Mouse (Mus musculus): ENCODE measurements around the gene Sema6c.

The Sema6c gene

DNA sequence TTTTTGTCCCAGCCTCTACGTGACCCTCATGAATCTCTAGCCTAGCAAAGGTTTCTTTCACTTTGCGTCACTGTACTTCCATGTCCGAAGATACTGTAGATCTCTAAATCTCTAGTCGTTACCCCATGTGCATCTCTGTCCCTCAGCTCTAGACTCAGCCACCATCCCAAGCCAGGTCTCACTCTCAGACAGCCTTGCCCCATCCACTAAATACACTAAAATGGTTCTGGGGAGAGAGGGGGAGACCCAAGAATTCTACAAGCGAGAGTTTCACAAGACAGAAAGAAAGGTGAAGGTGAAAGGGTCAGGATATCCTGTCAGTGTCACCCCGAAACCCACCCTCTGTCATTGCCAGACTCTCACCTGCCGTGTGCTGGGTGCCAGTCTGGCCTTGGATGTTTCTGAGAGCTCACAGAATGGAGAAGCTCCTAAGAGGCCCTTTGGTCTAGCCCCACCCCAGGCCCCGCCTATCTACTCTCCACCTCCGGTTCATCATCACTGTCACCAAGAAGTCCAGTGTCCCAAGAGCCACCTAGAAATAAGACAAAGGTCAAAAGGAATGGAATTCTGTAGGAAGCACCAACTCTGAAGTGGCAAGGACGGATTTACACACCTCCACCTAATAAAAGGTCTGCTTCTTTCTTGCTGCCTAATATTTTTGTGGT, 18.2 kb upstream of the Sema6c start, which contains the start of gene Tnfaip8l2:
Tnfaip8l2 (minus strand) TSS at position 409 of the 665 bp plus-strand sequence.
- in situ Hi-C loops (cut with MboI, MseI), result no loop called here

DNA sequence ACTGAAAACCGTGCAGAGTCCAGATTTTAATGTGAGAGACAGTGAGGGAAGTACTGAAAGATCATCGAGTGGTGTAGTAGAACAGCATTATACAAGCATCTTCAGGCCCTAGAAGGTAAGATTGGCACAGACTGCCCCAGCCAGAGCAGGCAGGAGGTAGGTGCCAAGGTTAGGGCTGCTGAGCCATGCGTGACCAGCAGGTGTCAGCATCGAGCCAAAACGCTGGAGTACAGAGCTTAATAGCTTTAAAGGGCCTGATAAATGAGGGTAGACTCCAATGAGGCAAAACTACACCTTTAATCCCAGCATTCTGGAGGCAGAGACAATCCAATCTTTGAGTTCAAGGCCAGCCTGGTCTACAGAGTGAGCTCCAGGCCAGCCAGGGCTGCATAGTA, 17.6 kb upstream of the Sema6c start:
- in situ Hi-C loops (cut with MboI, MseI), result no loop called here

DNA sequence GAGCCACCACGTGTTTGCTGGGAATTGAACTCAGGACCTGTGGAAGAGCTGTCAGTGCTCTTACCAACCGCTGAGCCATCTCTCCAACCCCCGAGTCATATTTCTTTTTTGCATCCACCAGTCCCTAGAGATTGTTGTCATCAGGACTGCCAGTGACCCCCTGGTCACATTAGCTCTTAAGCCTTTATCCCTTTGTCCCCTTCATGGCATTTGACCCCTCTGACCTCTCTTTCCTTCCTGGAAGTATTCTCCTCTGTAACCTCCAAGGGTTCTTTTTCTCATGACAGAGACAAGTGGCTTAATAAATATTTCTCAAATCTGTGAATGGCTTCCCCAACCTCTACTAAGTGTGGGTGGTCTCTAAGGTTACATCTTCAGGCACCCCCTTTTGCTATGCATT, 12.3 kb upstream of the Sema6c start:
- in situ Hi-C loops (cut with MboI, MseI), result no loop called here

DNA sequence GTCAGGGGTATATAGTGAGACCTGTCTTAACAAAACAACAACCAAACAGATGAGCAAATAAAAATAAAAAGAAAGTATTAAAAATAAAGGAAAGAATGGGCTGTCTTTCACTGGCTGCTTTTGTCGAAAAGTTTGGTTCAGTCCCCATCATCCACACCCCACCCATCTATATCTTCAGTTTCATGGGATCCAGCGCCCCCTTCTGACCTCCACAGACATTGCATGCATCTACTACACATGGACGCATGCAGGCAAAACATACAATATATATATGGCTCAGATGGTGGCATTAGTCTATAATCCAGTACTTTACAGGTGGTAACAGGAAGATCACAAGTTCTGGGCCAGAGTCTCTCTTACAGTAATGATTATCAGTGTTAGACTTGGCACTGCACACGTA, 6.4 kb upstream of the Sema6c start:
- in situ Hi-C loops (cut with MboI, MseI), result no loop called here

DNA sequence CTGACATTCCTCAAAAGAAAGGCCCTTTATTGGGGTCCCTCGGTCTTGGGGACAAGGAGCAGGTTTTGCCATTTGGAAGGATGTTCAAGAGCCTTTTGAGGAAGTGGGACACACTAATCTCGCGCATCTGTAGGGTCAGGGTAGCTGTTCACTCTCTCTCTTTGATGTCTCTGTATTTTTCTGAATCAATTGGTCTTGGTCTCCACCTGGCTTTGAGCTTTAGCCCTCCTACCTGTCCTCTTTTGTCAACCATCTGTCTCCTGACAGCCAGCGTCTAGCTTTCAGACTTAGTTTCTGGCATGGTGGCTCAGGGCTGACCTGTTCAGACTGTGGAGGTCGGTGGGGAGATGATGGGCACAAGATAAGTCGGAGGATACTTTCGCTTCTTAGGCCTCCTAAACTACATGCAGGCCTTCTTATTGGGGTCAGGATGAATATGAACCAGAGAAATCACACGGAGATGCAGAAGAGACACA, 708 bp upstream of the Sema6c start:
- in situ Hi-C loops (cut with MboI, MseI), result no loop called here

DNA sequence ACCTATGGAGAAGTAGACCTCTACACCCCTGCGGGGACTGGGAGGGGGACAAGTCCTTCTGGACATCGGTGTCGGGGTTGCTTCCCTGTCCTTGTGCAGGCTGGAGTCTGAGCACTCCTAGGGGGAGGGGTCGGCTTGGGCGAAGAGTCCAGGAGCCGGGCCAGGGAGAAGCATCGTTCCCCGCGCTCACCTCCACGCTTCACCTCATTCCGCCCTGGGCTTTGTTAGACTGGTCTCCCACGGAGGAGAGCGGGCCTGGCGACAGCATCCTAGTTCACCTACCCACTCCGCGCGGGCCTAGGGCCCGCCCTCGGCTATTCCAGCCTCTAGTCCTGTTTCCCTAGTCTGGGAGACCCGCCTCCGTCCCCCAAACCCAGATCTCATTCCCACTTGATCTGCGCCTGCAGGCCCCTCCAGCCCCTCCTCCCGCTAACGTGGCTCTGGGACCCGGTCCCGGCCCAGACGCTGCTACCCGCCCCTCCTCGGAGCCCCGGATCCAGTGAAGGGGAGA, 839 bp downstream of the Sema6c start:
- in situ Hi-C loops (cut with MboI, MseI), result loop anchor here (5.0 kb wide), 1 partner anchor 66 kb away; the partner anchor contains the start of gene Cdc42se1

DNA sequence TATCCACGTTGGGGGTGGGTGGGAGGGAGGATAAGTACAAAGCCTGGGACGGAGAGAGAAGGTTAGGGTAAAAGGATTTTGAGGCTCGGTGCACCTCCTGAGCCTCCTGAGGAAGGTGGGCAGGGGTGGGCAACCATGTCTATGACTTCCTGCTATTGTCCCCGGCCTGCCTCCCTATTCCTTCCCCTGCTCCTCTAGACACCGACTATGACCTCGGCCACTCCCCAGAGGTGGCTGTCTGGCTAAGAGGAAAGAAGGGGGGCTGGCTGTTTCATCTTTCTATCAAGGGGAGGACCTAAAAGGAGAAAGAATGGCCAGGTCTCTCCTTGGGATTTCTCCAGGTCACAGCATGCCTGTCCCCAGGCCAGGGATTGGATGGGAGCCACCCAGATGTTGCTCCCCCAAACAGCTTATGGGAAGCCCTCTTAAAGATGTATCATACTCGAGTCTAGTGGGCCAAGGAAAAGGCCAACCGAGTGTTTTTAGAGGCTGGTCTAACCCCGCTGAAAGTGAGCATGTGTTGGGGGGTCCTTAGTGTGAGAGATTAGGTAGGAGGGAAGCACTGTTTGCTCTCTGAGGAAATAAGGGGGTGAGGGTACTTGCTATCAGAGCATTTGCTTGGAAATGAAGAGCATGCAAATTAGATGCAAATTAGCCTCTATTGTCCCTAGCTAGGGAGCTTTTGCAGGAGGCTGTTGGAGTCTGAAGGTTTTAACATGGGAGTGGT, 1.5 kb downstream of the Sema6c start:
- in situ Hi-C loops (cut with MboI, MseI), result loop anchor here (5.0 kb wide), 1 partner anchor 66 kb away; the partner anchor contains the start of gene Cdc42se1

DNA sequence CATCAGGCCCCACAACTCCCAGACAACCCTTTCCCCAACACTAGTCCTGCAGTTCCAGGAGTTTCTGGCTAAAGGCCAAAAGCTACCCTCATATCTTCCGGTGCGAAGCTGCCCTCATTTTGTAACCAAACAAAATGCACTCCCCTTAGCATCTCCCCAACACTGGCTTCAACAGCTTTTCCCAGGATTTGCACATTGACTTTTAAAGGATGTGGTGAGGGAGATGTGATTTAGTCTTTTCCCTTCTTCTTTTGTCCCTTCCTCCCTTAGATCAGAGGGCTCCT, 2.0 kb downstream of the Sema6c start:
- in situ Hi-C loops (cut with MboI, MseI), result loop anchor here (5.0 kb wide), 1 partner anchor 65 kb away; the partner anchor contains the start of gene Cdc42se1

DNA sequence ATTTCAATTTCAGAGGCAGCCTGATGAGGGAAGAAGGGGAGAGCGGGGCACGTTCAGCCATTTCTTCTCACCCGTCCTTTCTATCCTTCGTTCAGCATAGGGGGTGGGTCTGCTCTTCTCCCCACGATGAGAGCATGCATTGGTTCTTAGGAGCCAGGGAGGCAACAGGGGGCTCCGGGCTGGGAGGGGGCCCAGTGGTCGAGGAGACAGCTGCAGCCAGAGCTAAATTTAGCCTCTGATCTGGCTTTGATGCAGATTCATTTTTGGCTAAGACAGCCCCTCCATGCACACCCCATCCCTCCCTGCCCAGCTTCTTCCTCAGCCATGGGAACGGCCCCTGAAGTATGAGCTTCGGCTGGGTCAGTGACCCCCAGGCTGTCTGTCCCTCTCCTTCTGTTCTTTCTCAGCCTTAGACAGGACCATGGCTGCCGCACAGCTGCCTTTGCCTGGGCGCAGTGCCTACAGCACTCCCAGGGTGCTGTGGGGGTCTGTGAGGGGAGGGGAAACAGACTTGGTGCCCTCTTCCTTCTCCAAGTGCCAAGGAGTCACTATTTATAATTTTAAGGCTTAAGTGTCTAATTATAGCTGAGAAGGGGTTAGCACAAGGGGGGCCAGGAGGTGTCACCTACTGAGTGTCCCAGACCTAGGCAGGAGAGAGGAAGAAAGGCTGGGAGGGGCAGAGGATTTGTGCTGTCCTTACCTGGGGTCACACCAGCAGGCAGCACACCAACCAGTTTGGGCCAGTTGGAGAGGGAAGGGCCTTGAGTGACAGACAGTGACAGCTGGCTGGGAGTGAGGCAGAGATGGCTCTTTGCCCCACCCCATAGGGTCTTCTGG, 3.4 kb downstream of the Sema6c start:
- in situ Hi-C loops (cut with MboI, MseI), result loop anchor here (5.0 kb wide), 1 partner anchor 64 kb away; the partner anchor contains the start of gene Cdc42se1

DNA sequence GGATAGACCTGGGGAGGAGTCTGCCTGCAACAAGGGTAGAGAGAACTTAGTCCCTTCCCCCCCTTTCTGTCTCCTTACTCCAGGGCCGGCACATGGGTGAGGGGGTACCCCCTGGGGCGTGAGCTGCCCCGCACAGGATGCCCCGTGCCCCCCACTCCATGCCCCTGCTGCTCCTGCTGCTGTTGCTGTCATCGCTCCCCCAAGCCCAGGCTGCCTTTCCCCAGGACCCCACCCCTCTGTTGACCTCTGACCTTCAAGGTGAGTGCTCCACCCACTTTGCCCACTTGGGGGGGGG, 3.9 kb downstream of the Sema6c start:
- in situ Hi-C loops (cut with MboI, MseI), result loop anchor here (5.0 kb wide), 1 partner anchor 63 kb away; the partner anchor contains the start of gene Cdc42se1

DNA sequence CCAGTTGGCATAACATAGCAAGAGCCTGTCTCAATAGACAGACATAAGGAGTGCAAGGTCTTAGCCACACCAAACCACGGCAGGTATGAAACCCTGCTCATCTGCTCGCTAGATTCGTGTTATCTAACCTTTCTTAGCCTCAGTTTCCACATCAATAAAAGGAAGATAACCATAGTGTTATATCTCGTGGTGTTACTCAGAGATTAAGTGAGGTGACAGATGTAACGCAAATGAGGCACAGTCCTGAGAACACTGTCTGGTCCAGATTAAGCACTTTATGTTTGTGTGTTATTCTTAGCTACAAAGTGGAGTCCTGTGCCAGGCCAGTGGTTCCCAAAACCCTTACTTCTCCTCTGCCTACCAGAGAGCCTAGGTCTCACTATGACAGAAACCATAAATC, 4.6 kb downstream of the Sema6c start:
- in situ Hi-C loops (cut with MboI, MseI), result loop anchor here (5.0 kb wide), 1 partner anchor 62 kb away; the partner anchor contains the start of gene Cdc42se1

DNA sequence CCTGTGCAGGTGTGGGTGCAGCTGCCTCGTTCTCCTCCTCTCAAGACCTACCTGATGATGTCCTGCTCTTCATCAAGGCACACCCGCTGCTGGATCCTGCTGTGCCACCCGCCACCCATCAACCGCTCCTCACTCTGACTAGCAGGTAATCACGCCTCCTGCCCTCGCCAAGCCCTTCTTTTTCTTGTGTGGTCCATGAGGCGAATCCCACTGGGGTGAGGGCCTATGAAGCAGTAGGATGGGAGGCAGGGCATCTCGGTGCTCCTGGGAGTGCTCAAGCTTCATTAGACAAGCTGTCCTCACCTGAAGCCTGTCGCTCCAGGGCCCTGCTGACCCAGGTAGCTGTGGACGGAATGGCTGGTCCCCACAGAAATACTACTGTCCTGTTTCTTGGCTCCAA, 9.7 kb downstream of the Sema6c start:
- in situ Hi-C loops (cut with MboI, MseI), result no loop called here

DNA sequence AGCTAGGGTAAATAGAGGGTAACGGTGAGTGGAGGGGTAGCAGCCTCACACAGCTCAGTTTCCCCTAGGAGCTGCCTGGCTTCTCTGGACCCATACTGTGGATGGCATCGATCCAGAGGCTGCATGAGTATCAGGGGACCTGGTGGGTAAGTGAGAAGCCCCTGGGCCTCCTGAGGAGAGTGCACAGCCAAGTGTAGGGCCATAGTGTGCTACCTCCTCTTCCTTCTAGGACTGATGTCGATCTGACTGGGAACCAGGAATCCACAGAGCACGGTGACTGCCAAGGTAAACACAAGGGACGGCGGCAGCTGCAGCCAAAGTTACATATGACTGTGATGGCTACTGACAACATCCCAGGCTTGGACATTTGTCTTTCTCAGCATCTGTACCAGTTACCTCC, 10.8 kb downstream of the Sema6c start:
- in situ Hi-C loops (cut with MboI, MseI), result no loop called here

DNA sequence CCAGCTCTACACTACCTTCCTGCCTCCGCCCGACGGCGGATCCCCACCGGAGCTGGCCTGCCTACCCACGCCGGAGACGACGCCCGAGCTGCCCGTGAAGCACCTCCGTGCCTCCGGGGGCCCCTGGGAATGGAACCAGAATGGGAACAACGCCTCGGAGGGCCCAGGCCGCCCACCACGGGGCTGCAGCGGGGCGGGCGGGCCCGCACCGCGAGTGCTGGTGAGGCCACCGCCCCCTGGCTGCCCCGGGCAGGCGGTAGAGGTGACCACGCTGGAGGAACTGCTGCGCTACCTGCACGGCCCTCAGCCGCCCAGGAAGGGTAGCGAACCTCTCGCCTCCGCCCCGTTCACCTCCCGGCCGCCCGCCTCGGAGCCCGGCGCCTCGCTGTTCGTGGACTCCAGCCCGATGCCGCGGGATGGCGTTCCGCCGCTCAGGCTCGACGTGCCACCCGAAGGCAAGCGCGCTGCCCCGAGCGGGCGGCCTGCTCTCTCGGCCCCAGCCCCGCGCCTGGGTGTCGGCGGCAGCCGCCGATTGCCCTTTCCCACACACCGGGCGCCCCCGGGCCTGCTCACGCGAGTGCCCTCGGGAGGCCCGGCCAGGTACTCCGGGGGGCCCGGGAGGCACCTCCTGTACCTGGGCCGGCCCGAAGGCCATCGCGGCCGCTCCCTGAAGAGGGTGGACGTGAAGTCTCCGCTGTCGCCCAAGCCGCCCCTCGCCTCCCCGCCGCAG, 12.4 kb downstream of the Sema6c start:
- in situ Hi-C loops (cut with MboI, MseI), result no loop called here

DNA sequence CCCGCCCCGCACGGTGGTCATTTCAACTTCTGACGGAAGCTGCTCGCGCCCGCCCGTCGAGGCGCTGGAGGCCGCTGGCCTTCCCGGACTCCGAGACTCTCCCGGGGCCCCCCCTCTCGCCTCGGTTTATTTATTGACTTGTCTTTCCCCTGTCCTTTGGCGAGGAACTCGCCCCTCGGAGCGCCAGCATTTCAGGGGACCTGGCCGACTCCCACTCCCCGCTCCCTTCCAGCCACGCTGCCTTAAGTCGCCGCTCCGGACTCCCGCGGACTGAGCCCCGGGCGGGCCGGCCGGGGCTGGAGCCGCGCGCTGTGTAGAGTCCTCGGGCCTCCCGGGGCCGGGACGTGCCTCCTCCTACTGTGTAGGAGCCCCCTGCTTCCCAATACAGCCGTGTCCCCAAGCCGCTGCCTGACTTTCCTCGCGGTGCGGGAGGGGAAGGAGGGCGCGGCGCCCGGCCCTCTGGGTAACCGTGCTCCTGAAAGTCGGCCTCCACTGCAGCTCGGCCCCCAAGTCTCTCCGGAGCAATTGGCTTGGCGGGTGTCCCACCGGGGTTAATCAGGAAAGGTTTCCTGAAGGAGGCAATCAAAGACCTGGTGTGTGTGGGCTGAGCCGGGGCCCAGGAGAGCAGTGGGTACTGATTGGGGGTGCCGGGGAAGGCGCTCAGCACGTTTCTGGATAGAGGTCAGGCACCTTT, 13.1 kb downstream of the Sema6c start:
- in situ Hi-C loops (cut with MboI, MseI), result no loop called here

DNA sequence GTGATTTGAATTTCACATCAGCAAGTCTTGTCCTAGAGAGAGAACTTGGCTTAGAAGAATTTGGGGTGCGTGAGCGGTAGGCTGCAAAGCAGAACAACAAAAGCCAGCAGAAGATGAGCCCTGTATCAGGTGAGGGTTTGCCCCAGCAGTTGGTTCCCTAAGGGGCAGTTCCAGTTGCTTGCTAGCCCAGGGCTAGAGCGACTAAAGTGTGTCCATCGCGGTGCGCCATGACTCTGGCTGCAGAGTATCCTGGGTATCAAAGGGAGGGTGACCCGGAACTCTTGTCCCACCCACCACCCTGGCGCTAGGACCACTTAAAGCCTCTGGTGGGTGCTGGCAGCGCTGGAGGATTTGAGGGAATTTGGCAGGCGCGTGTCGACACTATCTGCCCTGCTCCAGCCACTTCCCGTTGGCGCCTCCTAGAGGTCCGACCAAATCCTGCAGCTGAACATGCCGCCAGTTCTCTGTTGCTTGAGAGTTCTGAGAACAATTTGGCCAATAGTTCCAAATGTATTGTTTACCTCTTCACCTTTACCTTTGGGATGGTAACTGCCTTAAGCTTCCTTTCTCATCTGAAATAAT, 13.8 kb downstream of the Sema6c start:
- in situ Hi-C loops (cut with MboI, MseI), result no loop called here

DNA sequence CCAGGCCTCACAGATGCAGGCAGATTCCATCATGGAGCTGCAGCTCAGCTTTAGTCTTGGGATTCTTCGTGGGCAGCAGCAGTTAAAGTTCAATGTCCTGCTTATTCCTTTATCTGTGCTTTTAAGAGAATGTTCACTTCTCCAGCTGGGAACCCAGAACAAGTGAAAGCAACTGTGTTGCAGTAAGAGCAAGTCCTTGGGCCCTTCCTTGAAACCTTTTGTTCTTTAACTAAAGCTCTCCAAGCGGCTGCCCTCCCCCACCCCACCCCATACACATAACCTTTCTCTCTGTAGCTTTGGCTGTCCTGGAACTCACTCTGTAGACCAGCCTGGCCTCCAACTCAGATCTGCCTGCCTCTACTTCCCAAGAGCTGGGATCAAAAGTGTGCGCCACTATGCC, 16.2 kb downstream of the Sema6c start:
- in situ Hi-C loops (cut with MboI, MseI), result no loop called here

DNA sequence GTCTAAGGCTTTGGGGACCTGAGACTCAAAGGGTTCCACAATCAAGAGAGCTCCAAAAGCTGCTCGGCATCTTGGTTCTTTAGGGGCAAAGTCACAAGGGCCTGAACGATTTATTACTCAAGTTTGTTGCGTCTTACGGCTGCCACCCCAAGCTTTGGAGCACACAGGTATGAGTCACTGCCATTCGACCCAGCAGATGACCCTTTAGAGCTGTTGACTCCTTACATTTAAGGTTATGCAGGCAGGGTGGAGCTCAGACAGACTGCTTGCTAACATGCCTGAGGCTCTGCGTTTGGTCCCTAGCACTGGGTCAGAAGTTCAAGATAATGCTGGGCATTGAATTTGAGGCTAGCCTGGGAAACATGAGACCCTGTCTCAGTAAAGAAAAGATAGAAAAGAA, 17.3 kb downstream of the Sema6c start:
- in situ Hi-C loops (cut with MboI, MseI), result no loop called here

DNA sequence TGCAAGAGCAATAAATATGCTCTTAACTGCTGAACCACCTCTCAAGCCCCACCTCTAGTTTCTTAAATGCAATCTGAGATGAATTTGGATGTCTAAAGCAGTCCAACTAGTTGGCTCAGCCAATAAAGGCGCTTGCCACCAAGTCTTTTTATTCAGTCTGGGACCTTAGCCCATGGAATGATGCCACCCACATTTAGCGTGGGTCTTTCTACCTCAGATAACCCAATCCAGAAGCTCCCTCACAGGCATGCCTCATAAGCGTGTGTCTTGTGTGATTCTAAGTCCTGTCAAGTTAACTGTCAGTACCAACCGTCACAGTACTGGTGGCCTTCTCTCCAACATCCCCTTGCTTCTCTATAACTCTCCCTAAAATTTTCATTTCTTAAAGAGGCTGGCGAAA, 18.7 kb downstream of the Sema6c start:
- in situ Hi-C loops (cut with MboI, MseI), result no loop called here

DNA sequence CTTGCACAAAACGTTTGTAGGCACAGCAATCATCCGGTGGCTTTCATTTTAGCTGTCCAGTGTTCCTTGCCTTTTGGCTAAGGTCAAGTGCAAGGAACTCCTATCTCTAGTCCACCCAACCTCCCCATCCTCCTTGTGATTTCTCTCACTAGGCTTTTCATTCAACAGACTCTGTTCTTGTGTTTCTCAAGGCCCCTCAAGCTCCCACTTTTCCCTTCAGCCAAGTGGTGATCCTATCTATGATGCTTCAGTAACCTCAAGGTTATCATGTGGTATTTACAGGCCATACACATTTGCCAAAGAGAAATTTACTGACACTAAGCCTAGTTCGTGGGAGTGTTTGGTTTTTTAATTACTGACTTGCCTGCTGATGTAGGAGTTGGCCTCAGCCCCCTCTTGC, 19.6 kb downstream of the Sema6c start:
- in situ Hi-C loops (cut with MboI, MseI), result no loop called here
